Mouse (Mus musculus): ENCODE measurements at regions not wholly inside any gene's neighbourhood (a gene's known extent, or its start where the extent isn't known, plus 50 kb on each side); places are given as distances from the start of the nearest gene placed in this dataset.

DNA sequence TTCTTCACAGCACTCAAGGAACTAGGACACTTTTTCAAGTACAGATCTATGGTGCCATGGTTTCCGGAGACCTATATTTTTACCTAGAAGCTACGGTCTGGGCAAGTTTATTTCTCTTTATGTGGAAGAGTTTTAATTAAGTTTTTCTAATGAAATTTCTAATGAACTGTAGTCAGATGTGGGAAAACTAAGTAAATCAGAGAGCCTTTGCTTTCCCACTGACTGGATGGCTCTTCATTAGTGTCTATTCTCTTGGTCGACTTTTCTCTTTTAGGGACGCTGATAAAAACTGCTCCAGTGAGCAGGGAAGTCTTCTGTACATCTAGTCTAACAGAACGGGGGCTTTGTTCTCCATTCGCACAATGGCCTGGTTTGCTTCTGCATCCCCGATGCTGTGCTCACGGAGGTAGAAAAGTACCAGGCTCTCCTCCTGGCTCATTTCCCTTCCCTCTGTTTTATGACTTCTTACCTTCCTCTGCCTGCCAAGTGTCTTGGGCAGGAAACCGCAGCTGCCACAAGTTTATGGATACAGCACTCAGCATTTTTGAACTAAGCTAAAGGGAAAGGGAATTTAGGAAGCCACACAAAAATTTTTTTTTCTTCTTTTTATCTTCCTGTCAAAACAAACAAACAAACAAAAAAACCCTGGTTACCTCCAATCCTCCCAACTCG is 749.6 kb downstream of the Tmem132b start:
- Histone ChIP-seq H3K4me1 (peaks cover 8% of the 10 kb centered on the region), H3K9me3 (no peaks in the 10 kb centered on the region), H3K4me2 (peak overlapping the region; percentile 8; the same call in 1 of the 2 replicates), H3K27ac (no peak overlapping the region), H3K9ac (no peak overlapping the region), H3K27me3 (replicated peaks) (peaks cover 7% of the 10 kb centered on the region), H3K4me3 (no peak overlapping the region), H3K36me3 (replicated peaks) (no peaks in the 10 kb centered on the region)
- 19% methylated on average over 10 of the region's 10 CpGs for WGBS
- no peak for ATAC-seq (replicated peaks)

GRCm38 (mm10) chr5:126281782-126282181 is 750.2 kb downstream of the Tmem132b start:
- Histone ChIP-seq H3K4me1 (peaks cover 8% of the 10 kb centered on the region), H3K27ac (no peak overlapping the region), H3K9me3 (no peaks in the 10 kb centered on the region), H3K4me3 (no peak overlapping the region), H3K4me2 (peak overlapping the region; percentile 8; the same call in 1 of the 2 replicates), H3K9ac (no peak overlapping the region), H3K27me3 (replicated peaks) (peaks cover 7% of the 10 kb centered on the region), H3K36me3 (replicated peaks) (no peaks in the 10 kb centered on the region)
- ATAC-seq (replicated peaks) = no peak
- 4% methylated on average over 7 of the region's 7 CpGs for WGBS

DNA sequence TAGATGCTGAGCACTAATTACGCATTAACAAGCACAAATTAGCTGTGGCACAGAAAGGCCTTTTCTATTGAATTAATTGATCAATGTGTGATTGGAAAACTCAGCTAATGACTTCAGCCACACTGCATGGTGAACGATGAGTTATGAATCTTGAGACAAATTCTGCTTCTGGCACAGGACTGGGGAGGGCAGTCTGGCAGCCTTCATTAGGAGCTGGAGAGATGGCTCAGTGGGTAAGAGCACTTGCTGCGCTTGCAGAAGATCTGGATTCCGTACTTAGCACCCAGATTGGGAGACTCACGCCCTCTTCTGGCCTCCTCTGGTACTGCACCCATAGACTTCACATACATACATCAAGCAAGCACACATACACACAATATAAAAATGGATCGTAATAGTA is 793.3 kb downstream of the Tmem132b start:
- Histone ChIP-seq H3K4me3 (no peak overlapping the region), H3K9me3 (no peaks in the 10 kb centered on the region; the same call in 1 of the 2 replicates), H3K36me3 (replicated peaks) (no peaks in the 10 kb centered on the region), H3K4me1 (no peaks in the 10 kb centered on the region), H3K4me2 (no peak overlapping the region), H3K27ac (no peak overlapping the region), H3K27me3 (replicated peaks) (no peaks in the 10 kb centered on the region), H3K9ac (no peak overlapping the region)
- no peak for ATAC-seq (replicated peaks)
- WGBS = 77% methylated on average over 6 of the region's 6 CpGs

DNA sequence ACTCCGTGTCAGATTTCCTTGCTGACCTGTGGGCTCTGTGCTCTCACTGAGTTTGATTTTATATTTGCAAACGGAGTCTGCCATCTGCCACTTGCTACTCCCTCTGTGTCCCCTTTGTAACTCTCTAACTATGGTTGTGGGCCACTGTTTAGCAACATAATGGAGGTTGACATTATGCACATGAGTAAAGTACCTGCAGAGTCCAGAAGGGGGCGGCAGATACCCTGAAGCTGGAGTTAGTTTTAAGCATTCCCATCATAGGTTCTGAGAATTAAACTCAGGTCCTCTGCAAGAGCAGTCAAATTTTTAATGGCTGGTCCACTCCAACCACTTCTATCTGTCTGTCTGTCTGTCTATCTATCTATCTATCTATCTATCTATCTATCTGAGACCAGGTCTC is 796.7 kb downstream of the Tmem132b start:
- H3K27ac ChIP-seq = no peak overlapping the region
- no peaks in the 10 kb centered on the region; the same call in 1 of the 2 replicates for H3K9me3 ChIP-seq
- no peaks in the 10 kb centered on the region for H3K36me3 ChIP-seq (replicated peaks)
- 41% methylated on average over 3 of the region's 3 CpGs for WGBS
- ATAC-seq (replicated peaks) = no peak
- H3K4me3 ChIP-seq = no peak overlapping the region
- no peak overlapping the region for H3K9ac ChIP-seq
- no peaks in the 10 kb centered on the region for H3K27me3 ChIP-seq (replicated peaks)
- peaks cover 4% of the 10 kb centered on the region; the same call in 1 of the 2 replicates for H3K4me1 ChIP-seq
- no peak overlapping the region for H3K4me2 ChIP-seq

DNA sequence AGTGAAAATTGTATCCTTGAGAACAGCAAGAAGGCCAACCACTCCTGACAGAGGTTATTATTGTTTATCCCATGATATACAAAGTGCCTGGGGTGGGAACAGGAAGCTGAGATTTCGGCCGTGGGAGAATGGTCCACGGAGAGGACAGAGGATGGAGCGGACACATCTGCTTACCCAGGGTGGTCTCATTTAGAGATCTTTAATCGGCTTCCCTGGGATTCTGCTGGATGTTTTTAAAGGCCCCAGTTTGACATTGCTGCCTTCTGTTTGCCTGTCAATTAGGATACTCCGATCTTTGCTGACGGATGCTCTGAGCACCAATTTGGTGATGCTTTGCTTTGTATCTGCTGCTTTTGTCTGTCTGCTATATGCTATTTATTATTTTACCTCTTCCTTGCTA is 803.5 kb downstream of the Tmem132b start:
- Histone ChIP-seq H3K27ac (peak overlapping the region; percentile 26; the same call in 1 of the 2 replicates), H3K9ac (no peak overlapping the region), H3K4me3 (no peak overlapping the region), H3K36me3 (replicated peaks) (no peaks in the 10 kb centered on the region), H3K4me1 (peaks cover 19% of the 10 kb centered on the region), H3K4me2 (no peak overlapping the region), H3K27me3 (replicated peaks) (no peaks in the 10 kb centered on the region), H3K9me3 (no peaks in the 10 kb centered on the region)
- WGBS = 19% methylated on average over 7 of the region's 7 CpGs
- ATAC-seq (replicated peaks) = no peak

DNA sequence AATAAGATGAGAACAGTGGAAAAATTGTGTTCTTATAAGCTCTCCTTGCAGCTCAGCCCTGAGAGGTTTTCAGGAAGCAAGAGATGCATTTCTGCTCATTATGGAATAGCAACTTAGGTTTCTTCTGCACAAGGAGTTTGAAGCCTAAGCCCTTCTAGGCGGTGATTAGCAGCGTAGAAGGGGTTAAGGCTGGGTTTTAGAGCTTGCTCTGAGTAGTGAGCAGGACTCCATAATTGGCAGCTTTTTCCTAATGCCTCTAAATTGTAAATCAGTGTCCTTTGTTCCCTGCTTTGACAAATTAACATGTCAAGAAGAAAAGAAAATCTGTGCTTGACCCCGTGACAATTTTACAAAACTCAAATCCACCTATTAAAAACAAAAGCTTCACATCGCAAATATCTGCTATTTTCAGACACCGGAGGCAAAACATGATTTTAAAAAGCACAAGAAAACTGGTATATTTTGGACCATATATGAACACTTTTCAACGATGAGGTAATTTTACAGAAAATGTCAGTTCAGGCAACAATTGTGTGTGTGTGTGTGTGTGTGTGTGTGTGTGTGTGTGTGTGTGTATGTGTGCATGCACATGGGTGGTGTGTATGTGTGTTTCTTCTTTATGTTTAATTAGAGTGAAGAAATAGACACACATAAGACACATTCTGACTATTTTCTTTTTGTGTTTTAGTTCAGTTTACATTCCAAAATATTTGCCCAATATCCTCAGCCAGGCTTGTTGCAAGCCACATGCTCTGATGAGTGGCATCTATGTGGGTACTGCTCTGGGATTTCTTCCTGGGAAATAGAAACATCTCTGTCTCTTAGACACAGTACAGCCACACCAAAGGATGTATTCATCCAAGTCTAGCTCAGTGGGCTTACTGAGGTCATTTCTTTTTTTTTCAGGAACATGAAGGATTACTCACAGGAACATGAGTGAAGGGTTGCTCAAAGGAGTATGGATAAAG is 804.3 kb downstream of the Tmem132b start:
- Histone ChIP-seq H3K9me3 (no peaks in the 10 kb centered on the region), H3K4me1 (peaks cover 19% of the 10 kb centered on the region), H3K27ac (peak overlapping the region; percentile 26; the same call in 1 of the 2 replicates), H3K27me3 (replicated peaks) (no peaks in the 10 kb centered on the region), H3K36me3 (replicated peaks) (no peaks in the 10 kb centered on the region), H3K4me3 (no peak overlapping the region), H3K9ac (no peak overlapping the region), H3K4me2 (no peak overlapping the region)
- no peak for ATAC-seq (replicated peaks)
- WGBS = 23% methylated on average over 6 of the region's 6 CpGs

- Histone ChIP-seq H3K4me2 (no peak overlapping the region), H3K36me3 (replicated peaks) (no peaks in the 10 kb centered on the region), H3K9ac (no peak overlapping the region), H3K4me1 (peaks cover 19% of the 10 kb centered on the region), H3K27ac (no peak overlapping the region), H3K27me3 (replicated peaks) (no peaks in the 10 kb centered on the region), H3K4me3 (no peak overlapping the region), H3K9me3 (no peaks in the 10 kb centered on the region)
- WGBS = 71% methylated on average over 1 of the region's 1 CpGs
- no peak for ATAC-seq (replicated peaks)
Measured at GRCm38 (mm10) chr5:126337884-126338283, 806.3 kb downstream of the Tmem132b start.

GRCm38 (mm10) chr5:126343570-126343969 is 812.0 kb downstream of the Tmem132b start:
- no peaks in the 10 kb centered on the region for H3K27me3 ChIP-seq (replicated peaks)
- H3K4me1 ChIP-seq = no peaks in the 10 kb centered on the region; the same call in 1 of the 2 replicates
- no peaks in the 10 kb centered on the region for H3K9me3 ChIP-seq
- no peak overlapping the region for H3K27ac ChIP-seq
- H3K9ac ChIP-seq = no peak overlapping the region
- no peak for ATAC-seq (replicated peaks)
- H3K4me3 ChIP-seq = no peak overlapping the region
- H3K36me3 ChIP-seq (replicated peaks) = no peaks in the 10 kb centered on the region
- no peak overlapping the region for H3K4me2 ChIP-seq
- 58% methylated on average over 9 of the region's 9 CpGs for WGBS

GRCm38 (mm10) chr5:126350936-126351335 is 819.4 kb downstream of the Tmem132b start:
- H3K4me2 ChIP-seq = no peak overlapping the region
- WGBS = 93% methylated on average over 2 of the region's 2 CpGs
- no peak overlapping the region for H3K4me3 ChIP-seq
- no peaks in the 10 kb centered on the region; the same call in 1 of the 2 replicates for H3K4me1 ChIP-seq
- no peaks in the 10 kb centered on the region for H3K9me3 ChIP-seq
- no peak for ATAC-seq (replicated peaks)
- H3K36me3 ChIP-seq (replicated peaks) = no peaks in the 10 kb centered on the region
- H3K27me3 ChIP-seq (replicated peaks) = no peaks in the 10 kb centered on the region
- H3K9ac ChIP-seq = no peak overlapping the region
- H3K27ac ChIP-seq = no peak overlapping the region

DNA sequence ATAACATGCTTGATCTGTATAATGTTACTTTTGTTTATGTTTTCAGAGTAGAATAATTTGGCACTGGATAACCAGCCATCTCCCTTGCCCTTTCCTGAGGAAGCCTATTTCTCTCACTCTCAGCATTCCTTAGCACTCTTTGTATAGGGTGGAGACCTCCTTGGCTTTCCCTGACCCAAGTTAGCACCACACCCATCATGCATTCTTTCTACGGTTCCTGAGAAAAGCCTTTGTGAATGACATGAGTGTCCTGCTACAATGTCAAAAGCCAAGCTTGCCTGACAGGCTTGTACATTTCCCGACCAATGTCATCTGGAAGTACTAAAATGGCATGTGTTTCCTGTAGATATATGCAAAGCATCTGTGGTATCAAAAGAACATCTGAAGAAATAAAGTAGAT is 837.9 kb downstream of the Tmem132b start:
- no peaks in the 10 kb centered on the region for H3K36me3 ChIP-seq (replicated peaks)
- H3K27ac ChIP-seq = no peak overlapping the region
- H3K9me3 ChIP-seq = no peaks in the 10 kb centered on the region
- no peak overlapping the region for H3K9ac ChIP-seq
- ATAC-seq (replicated peaks) = no peak
- no peak overlapping the region for H3K4me3 ChIP-seq
- 85% methylated on average over 2 of the region's 2 CpGs for WGBS
- H3K4me1 ChIP-seq = no peaks in the 10 kb centered on the region
- H3K4me2 ChIP-seq = no peak overlapping the region
- H3K27me3 ChIP-seq (replicated peaks) = no peaks in the 10 kb centered on the region

DNA sequence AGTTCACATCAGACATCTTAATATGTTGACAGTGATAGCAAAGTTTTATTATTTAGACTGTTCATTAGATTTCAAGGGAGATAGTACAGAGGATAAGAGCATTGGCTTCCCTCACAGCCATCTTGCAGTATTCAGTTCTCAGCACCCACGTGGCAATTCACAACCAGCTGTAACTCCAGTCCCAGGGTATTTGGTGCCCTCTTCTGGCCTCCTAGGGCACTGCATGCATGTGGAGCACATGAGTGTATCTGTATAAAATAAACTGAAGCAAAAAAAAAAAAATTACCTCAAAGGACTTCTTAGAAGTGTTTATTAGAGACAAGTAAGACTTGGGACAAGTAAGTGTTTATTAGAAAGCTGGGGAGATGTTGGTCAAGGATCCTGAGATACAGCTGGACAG is 849.3 kb upstream of the Tmem132c start:
- 63% methylated on average over 1 of the region's 1 CpGs for WGBS
- Histone ChIP-seq H3K36me3 (replicated peaks) (no peaks in the 10 kb centered on the region), H3K4me2 (no peak overlapping the region), H3K27me3 (replicated peaks) (no peaks in the 10 kb centered on the region), H3K9ac (no peak overlapping the region), H3K9me3 (0 out of 2 replicates have a peak, but pooled peaks cover 5% of the 10 kb centered on the region), H3K4me3 (no peak overlapping the region), H3K4me1 (no peaks in the 10 kb centered on the region), H3K27ac (no peak overlapping the region)
- ATAC-seq (replicated peaks) = no peak

- Histone ChIP-seq H3K36me3 (replicated peaks) (no peaks in the 10 kb centered on the region), H3K4me2 (no peak overlapping the region), H3K4me1 (no peaks in the 10 kb centered on the region), H3K9ac (no peak overlapping the region), H3K27ac (no peak overlapping the region), H3K27me3 (replicated peaks) (no peaks in the 10 kb centered on the region), H3K4me3 (no peak overlapping the region), H3K9me3 (0 out of 2 replicates have a peak, but pooled peaks cover 5% of the 10 kb centered on the region)
- no peak for ATAC-seq (replicated peaks)
- 40% methylated on average over 8 of the region's 8 CpGs for WGBS
Measured at GRCm38 (mm10) chr5:126395331-126395730, 846.3 kb upstream of the Tmem132c start.
